Mouse (Mus musculus): ENCODE data around the gene Rpl9-ps6. TPM values are rescaled to one million over a fixed set of nuclear protein-coding genes. Genes with fewer than 3 reads are reported as not detected.
"Not testable (repeated sequence)": the region's sequence is repeated elsewhere in the genome, so short reads cannot be mapped to it uniquely, and the experiment has no call there.

Gene Rpl9-ps6
- polyA plus RNA-seq, 1 experiment from 2014 or later = 70.7 TPM

DNA sequence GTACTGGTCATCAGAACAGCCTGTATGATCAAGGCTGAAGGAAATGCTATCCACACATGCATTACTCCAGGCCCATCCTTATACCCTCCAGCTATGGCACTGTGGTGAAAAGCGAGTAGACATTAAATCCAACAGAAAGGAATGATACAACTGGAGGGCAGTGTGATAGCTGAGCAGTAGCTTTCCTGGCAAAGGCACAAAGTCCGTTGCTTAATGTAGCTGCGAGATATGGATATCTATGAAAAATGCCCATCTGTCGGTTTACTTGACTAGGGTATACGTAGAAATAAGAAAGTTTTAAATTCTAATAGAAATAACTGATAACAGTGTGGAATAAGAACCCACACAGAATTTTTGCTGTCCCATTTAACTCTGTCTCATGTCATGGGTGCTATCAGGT is 13.9 kb upstream of the Rpl9-ps6 start:
- Histone ChIP-seq H3K27ac (no peak overlapping the region), H3K9ac (replicated peaks) (no peak overlapping the region), H3K4me1 (replicated peaks) (peaks cover 7% of the 10 kb centered on the region), H3K36me3 (no peaks in the 10 kb centered on the region), H3K9me3 (no peaks in the 10 kb centered on the region), H3K4me3 (replicated peaks) (no peak overlapping the region), H3K27me3 (no peaks in the 10 kb centered on the region), H3K4me2 (replicated peaks) (no peak overlapping the region)
- no peak for ATAC-seq
- 92% methylated on average over 5 of the region's 5 CpGs for WGBS

- Histone ChIP-seq H3K4me1 (replicated peaks) (no peaks in the 10 kb centered on the region), H3K27ac (no peak overlapping the region), H3K9me3 (no peaks in the 10 kb centered on the region), H3K4me3 (replicated peaks) (no peak overlapping the region), H3K27me3 (no peaks in the 10 kb centered on the region), H3K4me2 (replicated peaks) (no peak overlapping the region), H3K9ac (replicated peaks) (no peak overlapping the region), H3K36me3 (no peaks in the 10 kb centered on the region)
- 82% methylated on average over 4 of the region's 4 CpGs for WGBS
- ATAC-seq = no peak
Observed at GRCm38 (mm10) chr19:32476712-32477052, 10.3 kb upstream of the Rpl9-ps6 start.

DNA sequence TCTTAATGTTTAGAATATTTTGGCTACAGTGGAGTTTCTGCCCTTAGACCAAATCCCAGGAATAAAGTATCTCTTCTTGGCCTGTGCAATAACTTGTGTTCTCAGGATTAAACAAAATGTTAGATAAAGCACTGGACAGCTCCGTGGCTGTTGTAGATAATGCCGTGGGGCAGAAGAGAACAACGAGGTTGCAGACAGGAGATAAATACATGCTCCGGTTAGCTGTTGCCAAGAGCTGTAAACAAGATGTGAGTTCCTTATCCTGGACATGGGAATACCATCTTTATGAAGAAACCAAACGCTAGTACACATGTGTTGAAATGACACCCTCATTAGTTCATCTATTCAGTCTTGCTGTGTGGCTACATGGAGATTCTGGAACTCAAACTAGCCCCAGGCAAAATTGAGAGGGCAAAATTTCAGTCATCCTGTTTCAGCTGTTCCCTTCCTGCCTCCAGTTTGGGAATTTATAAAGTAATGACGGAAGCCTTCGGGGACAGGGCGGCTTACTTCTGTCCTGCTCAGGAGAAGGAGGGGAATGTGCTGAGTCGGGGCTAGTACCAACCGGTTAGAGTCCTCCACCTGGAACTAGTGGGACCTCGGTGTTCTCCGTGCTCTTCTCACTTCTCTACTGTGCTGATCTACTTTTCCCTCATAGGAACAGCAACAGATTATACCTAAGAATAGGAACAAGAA is 9.8 kb upstream of the Rpl9-ps6 start:
- H3K9ac ChIP-seq (replicated peaks) = no peak overlapping the region
- no peaks in the 10 kb centered on the region for H3K9me3 ChIP-seq
- H3K27me3 ChIP-seq = no peaks in the 10 kb centered on the region
- no peak overlapping the region for H3K27ac ChIP-seq
- H3K36me3 ChIP-seq = no peaks in the 10 kb centered on the region
- H3K4me1 ChIP-seq (replicated peaks) = no peaks in the 10 kb centered on the region
- WGBS = 89% methylated on average over 12 of the region's 12 CpGs
- no peak for ATAC-seq
- no peak overlapping the region for H3K4me2 ChIP-seq (replicated peaks)
- H3K4me3 ChIP-seq (replicated peaks) = no peak overlapping the region

DNA sequence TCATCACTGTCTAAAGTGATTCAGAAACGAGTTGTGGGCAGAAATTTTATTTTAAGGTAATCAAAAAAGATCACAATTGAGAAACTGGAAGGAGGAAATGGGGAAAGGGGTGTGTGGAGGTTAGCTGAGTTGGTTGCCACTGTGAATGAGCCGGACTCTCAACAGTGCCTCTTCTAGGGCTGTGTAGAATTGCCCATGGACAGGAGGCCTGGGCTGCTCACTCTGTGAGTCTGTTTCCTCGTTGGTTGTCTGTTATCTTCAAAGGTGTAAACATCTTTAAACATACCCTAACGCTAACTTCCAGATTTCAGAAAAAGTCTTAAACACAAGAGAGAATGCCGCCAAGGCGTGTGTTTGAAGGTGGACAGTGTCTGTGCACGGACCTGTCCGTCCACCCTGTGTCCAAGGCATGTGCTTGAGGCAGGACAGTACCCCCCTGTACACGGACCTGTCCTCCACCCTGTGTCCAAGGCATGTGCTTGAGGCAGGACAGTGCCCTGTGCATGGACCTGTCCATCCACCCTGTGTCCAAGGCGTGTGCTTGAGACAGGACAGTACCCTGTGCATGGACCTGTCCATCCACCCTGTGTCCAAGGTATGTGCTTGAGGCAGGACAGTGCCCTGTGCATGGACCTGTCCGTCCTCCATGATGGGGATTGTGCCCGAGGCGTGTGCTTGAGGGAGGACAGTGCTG is 4.3 kb upstream of the Rpl9-ps6 start:
- Histone ChIP-seq H3K4me3 (replicated peaks) (no peak overlapping the region), H3K4me1 (replicated peaks) (no peaks in the 10 kb centered on the region), H3K36me3 (no peaks in the 10 kb centered on the region), H3K9ac (replicated peaks) (no peak overlapping the region), H3K27ac (no peak overlapping the region), H3K27me3 (no peaks in the 10 kb centered on the region), H3K4me2 (replicated peaks) (no peak overlapping the region), H3K9me3 (no peaks in the 10 kb centered on the region)
- WGBS = 90% methylated on average over 13 of the region's 13 CpGs
- ATAC-seq = no peak

DNA sequence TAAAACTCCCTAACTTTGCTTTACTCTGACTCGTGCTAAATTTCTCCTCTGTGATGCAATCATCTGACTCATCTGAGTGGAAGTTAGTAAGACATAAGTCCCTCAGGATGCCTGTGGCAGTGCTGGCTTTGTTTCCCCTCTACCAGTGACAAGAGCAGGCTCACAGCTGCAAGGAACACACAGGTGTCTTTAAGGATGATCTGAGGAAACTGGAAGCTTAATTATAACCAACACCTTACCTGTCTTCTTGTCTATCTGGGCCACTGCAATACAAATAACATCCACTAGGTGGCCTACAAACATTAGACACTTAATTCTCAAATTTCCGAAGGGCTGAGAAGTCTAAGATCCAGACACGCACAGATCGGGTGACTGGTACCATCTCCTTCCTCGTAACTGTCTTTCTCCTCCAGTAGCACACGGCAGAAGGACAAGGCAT is 3.7 kb upstream of the Rpl9-ps6 start:
- no peak overlapping the region for H3K4me2 ChIP-seq (replicated peaks)
- H3K27me3 ChIP-seq = no peaks in the 10 kb centered on the region
- H3K4me3 ChIP-seq (replicated peaks) = no peak overlapping the region
- no peak overlapping the region for H3K9ac ChIP-seq (replicated peaks)
- H3K27ac ChIP-seq = no peak overlapping the region
- H3K9me3 ChIP-seq = no peaks in the 10 kb centered on the region
- ATAC-seq = 0 out of 2 replicates have a peak, but pooled peaks have one; percentile 43
- 41% methylated on average over 6 of the region's 6 CpGs for WGBS
- no peaks in the 10 kb centered on the region for H3K4me1 ChIP-seq (replicated peaks)
- no peaks in the 10 kb centered on the region for H3K36me3 ChIP-seq

DNA sequence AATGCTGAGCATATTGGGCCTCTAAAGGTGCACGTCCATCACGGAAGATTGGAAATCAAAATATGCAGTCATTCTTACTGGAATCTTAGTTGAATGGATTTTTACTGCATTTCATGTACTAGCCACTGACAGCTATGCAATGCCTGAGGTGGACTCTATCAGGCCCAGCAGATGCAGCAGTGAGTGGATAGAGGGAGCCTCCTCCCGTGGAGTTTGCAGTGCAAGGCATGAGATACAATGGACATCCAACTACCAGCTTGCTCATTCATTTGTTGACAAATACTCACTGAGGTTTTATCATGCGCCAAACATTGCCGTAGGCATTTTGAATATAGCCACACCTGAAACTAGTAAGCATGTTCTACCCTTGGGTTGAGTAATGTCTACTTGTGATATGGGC is 947 bp upstream of the Rpl9-ps6 start:
- H3K27me3 ChIP-seq = no peaks in the 10 kb centered on the region
- H3K36me3 ChIP-seq = no peaks in the 10 kb centered on the region
- H3K4me1 ChIP-seq (replicated peaks) = no peaks in the 10 kb centered on the region
- H3K4me2 ChIP-seq (replicated peaks) = no peak overlapping the region
- H3K9me3 ChIP-seq = no peaks in the 10 kb centered on the region
- H3K27ac ChIP-seq = no peak overlapping the region
- ATAC-seq = no peak
- H3K4me3 ChIP-seq (replicated peaks) = no peak overlapping the region
- no peak overlapping the region for H3K9ac ChIP-seq (replicated peaks)
- 94% methylated on average over 5 of the region's 5 CpGs for WGBS

DNA sequence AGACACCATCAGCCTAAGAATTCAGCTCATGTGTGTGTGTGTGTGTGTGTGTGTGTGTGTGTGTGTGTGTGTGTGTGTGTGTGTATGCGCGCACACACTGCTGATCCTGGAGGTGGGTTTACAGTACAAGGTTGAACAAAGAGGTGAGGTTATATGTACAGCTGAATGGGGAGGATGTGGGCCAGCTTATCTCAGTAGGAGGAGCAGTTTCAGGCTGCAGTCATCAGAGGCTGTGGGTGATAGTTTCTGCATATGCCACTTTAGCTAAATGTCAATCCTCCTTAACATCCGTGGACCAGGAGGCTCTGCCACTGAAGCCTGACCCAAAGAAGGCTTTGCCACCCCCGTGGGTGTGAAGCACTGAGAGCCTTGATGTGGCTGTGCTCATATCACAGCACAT is 1.1 kb downstream of the Rpl9-ps6 start:
- H3K9ac ChIP-seq (replicated peaks) = no peak overlapping the region
- no peak overlapping the region for H3K4me3 ChIP-seq (replicated peaks)
- no peak overlapping the region for H3K27ac ChIP-seq
- no peaks in the 10 kb centered on the region for H3K9me3 ChIP-seq
- no peak overlapping the region for H3K4me2 ChIP-seq (replicated peaks)
- 78% methylated on average over 4 of the region's 4 CpGs for WGBS
- no peaks in the 10 kb centered on the region for H3K4me1 ChIP-seq (replicated peaks)
- ATAC-seq = no peak
- no peaks in the 10 kb centered on the region for H3K27me3 ChIP-seq
- H3K36me3 ChIP-seq = no peaks in the 10 kb centered on the region

DNA sequence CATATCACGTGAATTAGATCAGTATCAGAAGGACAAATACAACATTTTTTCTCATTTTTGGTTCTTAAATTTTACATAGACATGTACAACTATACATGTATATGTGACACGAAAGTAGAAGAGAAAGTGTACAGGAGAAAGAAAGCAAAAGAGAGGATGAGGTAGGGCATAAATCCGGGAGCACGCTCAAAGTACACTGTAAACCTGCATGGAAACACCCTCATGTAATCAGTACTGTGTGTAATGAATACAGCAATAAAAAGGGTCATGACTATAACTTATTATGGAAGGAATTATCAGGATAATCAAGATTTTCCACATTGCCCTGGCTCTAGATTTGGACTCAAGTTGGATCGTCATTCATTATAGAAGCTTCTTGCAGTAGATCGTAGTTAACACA is 3.3 kb downstream of the Rpl9-ps6 start:
- 91% methylated on average over 6 of the region's 6 CpGs for WGBS
- Histone ChIP-seq H3K4me3 (replicated peaks) (no peak overlapping the region), H3K4me1 (replicated peaks) (no peaks in the 10 kb centered on the region), H3K4me2 (replicated peaks) (no peak overlapping the region), H3K27me3 (no peaks in the 10 kb centered on the region), H3K27ac (no peak overlapping the region), H3K36me3 (no peaks in the 10 kb centered on the region), H3K9me3 (peaks cover 5% of the 10 kb centered on the region; the same call in 1 of the 2 replicates), H3K9ac (replicated peaks) (no peak overlapping the region)
- ATAC-seq = no peak

DNA sequence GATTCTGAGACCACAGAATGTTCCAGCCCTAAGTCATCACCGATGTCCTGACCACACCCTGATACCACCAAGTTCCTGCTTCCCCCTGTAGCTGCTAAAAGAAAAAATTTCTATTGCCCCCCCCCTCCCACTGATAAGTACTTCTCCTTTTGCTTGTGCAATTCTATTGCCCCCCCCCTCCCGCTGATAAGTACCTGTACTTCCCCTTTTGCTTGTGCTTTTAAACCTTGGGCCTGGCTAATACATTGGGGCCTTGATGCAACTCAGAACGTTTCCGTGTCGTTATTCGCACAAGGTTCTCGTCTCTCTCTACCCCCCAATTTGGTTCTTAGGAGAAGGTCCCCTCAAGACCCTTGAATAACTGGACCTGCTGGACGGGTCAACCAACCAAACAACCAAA is 8.7 kb downstream of the Rpl9-ps6 start:
- H3K27ac ChIP-seq; H3K9ac ChIP-seq (replicated peaks); H3K27me3 ChIP-seq; H3K4me1 ChIP-seq (replicated peaks); H3K4me3 ChIP-seq (replicated peaks); H3K36me3 ChIP-seq; ATAC-seq; H3K9me3 ChIP-seq; H3K4me2 ChIP-seq (replicated peaks): not testable (repeated sequence)
- 90% methylated on average over 8 of the region's 8 CpGs for WGBS

- 96% methylated on average over 2 of the region's 2 CpGs for WGBS
- ATAC-seq = no peak
- H3K4me1 ChIP-seq (replicated peaks) = no peaks in the 10 kb centered on the region
- no peaks in the 10 kb centered on the region for H3K27me3 ChIP-seq
- no peaks in the 10 kb centered on the region for H3K36me3 ChIP-seq
- no peak overlapping the region for H3K4me2 ChIP-seq (replicated peaks)
- no peak overlapping the region for H3K27ac ChIP-seq
- H3K9me3 ChIP-seq = peaks cover 5% of the 10 kb centered on the region; the same call in 1 of the 2 replicates
- no peak overlapping the region for H3K4me3 ChIP-seq (replicated peaks)
- H3K9ac ChIP-seq (replicated peaks) = no peak overlapping the region
Observed at GRCm38 (mm10) chr19:32456744-32457143, 9.6 kb downstream of the Rpl9-ps6 start.

DNA sequence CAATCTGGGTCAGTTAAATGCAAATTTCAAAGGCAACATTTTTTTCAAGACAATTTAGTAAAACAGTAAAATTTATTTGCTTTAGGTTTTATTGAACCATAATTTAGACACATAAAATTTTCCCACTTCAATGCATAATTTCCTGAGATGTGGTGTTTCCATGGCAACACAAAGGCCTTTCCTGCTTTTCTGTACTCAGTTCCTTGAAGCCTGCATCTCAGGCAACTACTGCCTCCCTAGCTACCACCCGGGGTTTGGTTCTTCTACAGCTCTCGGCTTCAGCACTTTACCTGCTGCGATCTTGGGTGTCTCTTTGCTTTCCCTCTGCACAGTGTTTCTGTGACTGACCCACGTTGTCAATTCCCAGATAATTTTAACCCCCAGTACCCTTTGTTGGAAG is 14.1 kb downstream of the Rpl9-ps6 start:
- no peak for ATAC-seq
- 73% methylated on average over 4 of the region's 4 CpGs for WGBS
- Histone ChIP-seq H3K27me3 (no peaks in the 10 kb centered on the region), H3K36me3 (no peaks in the 10 kb centered on the region), H3K4me1 (replicated peaks) (no peaks in the 10 kb centered on the region), H3K4me3 (replicated peaks) (no peak overlapping the region), H3K27ac (no peak overlapping the region), H3K9me3 (no peaks in the 10 kb centered on the region), H3K9ac (replicated peaks) (no peak overlapping the region), H3K4me2 (replicated peaks) (no peak overlapping the region)

DNA sequence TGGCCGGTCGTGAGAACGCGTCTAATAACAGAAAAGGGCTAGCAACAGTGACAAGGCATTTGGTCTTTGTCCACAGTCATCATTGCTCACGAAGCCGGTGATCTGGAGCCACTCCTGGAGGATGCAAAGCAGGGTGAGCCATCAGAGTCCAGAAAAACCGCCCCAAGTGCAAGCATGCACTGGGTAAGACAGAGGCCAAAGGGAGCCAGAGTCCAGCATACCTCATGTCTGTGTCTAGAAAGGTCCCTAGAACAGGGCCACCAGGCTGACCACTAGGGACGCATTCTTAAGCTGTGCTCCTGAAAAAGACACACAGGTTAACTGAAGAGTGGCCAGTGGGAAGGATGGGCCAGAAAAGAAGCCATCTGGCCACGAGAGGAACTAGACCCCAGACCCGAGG is 17.4 kb downstream of the Rpl9-ps6 start:
- Histone ChIP-seq H3K27me3 (no peaks in the 10 kb centered on the region), H3K4me3 (replicated peaks) (no peak overlapping the region), H3K27ac (no peak overlapping the region), H3K9me3 (no peaks in the 10 kb centered on the region), H3K9ac (replicated peaks) (no peak overlapping the region), H3K36me3 (no peaks in the 10 kb centered on the region), H3K4me2 (replicated peaks) (no peak overlapping the region), H3K4me1 (replicated peaks) (no peaks in the 10 kb centered on the region)
- 97% methylated on average over 10 of the region's 10 CpGs for WGBS
- ATAC-seq = no peak

GRCm38 (mm10) chr19:32441568-32441967 is 24.8 kb downstream of the Rpl9-ps6 start:
- H3K9ac ChIP-seq (replicated peaks) = no peak overlapping the region
- WGBS = 97% methylated on average over 11 of the region's 11 CpGs
- ATAC-seq = no peak
- no peaks in the 10 kb centered on the region for H3K4me1 ChIP-seq (replicated peaks)
- no peak overlapping the region for H3K27ac ChIP-seq
- no peaks in the 10 kb centered on the region for H3K9me3 ChIP-seq
- no peaks in the 10 kb centered on the region for H3K36me3 ChIP-seq
- no peaks in the 10 kb centered on the region for H3K27me3 ChIP-seq
- H3K4me2 ChIP-seq (replicated peaks) = no peak overlapping the region
- H3K4me3 ChIP-seq (replicated peaks) = no peak overlapping the region
